Mouse (Mus musculus): ENCODE results near the gene Nanos3.

Gene Nanos3

GRCm38 (mm10) chr8:84126742-84127141, 58.3 kb downstream of the Nanos3 start:
- DNase-seq (ENCODE audit: low spot score), result no peak

GRCm38 (mm10) chr8:84125656-84126055, 59.4 kb downstream of the Nanos3 start, which contains the start of gene Podnl1:
TSS of gene Podnl1 (plus strand) at chr8:84125989.
- no peak for DNase-seq (ENCODE audit: low spot score)
